Mouse (Mus musculus): Measurements from ENCODE around the gene Zzef1.

GRCm38 (mm10) chr11:72962378-72962777 lies 166.4 kb downstream of the Zzef1 start:
- TF ChIP-seq POLR2A (IDR thresholded peaks at IDR 0.05; ENCODE audit: low read depth, low read length) (no peak), CTCF (conservative IDR thresholded peaks at IDR 0.05; ENCODE audit: insufficient read depth, insufficient read length, low read depth, low read length) (no peak)
